Mouse (Mus musculus): ENCODE measurements around the gene Pakap.

GRCm38 (mm10) chr4:57812916-57813575 lies 245.1 kb downstream of the Pakap start:
- no peak for TF ChIP-seq CTCF (IDR thresholded peaks at IDR 0.05; ENCODE audit: low read depth, low read length)
- TF ChIP-seq POLR2A (IDR thresholded peaks at IDR 0.05; ENCODE audit: extremely low read depth, insufficient read depth, low read length), result no peak

All from liver, adult 2 months (tissue).